Mouse (Mus musculus) heart, embryonic 13.5 days (tissue): ENCODE results near the gene Cpne4. TPM values are rescaled to one million over a fixed set of nuclear protein-coding genes. Genes with fewer than 3 reads are reported as not detected.

Experiments used
- ATAC-seq: fragments of 200-750 bp; cut with Nextera tagmentation; 2 replicates; pipeline ENCODE4 v1.8.0; 2017; ENCODE audit warnings: moderate TSS enrichment; ENCODE audit not compliant: insufficient number of reproducible peaks, low FRiP score, low TSS enrichment; ENCODE audit errors: extremely low read depth
- H3K27ac ChIP-seq: fragments of 300-500 bp; sonication (generic); replicated peaks from 2 replicates; pipeline ENCODE4 v1.5.1; 2015; ENCODE audit warnings: moderate library complexity, mild to moderate bottlenecking, inconsistent platforms
- H3K27me3 ChIP-seq: fragments of 300-500 bp; sonication (generic); replicated peaks from 2 replicates; pipeline ENCODE4 v1.6.1; 2015; ENCODE audit warnings: mild to moderate bottlenecking, inconsistent platforms
- H3K36me3 ChIP-seq: fragments of 300-500 bp; sonication (generic); 2 replicates; pipeline ENCODE4 v1.6.1; 2015; ENCODE audit warnings: mild to moderate bottlenecking, inconsistent platforms
- H3K4me1 ChIP-seq: fragments of 300-500 bp; sonication (generic); 2 replicates; pipeline ENCODE4 v1.6.1; 2015; ENCODE audit warnings: inconsistent platforms
- H3K4me2 ChIP-seq: fragments of 300-500 bp; sonication (generic); 2 replicates; pipeline ENCODE4 v1.6.1; 2015; ENCODE audit warnings: inconsistent platforms, mild to moderate bottlenecking, moderate library complexity
- H3K4me3 ChIP-seq: fragments of 300-500 bp; sonication (generic); 2 replicates; pipeline ENCODE4 v1.5.1; 2015; ENCODE audit warnings: moderate library complexity, mild to moderate bottlenecking, inconsistent platforms
- H3K9ac ChIP-seq: fragments of 300-500 bp; sonication (generic); 2 replicates; pipeline ENCODE4 v1.6.1; 2015; ENCODE audit warnings: inconsistent platforms, mild to moderate bottlenecking, moderate library complexity
- H3K9me3 ChIP-seq: fragments of 300-500 bp; sonication (generic); 2 replicates; pipeline ENCODE4 v1.6.1; 2016; ENCODE audit warnings: inconsistent platforms
- WGBS: fragments of 180-500 bp; shearing (Covaris S2); methylation state at CpG from one replicate; pipeline ENCODE4 v1.1.7; 2015; ENCODE audit warnings: mixed read lengths; 5-methylcytosine and 5-hydroxymethylcytosine counted together
- polyA plus RNA-seq: library from polyadenylated mRNA; unstranded; fragments of >200 nt; fragmentation: Nextera tagmentation; extraction: Ambion mirVana; gene quantifications from 2 replicates; pipeline ENCODE4 v1.2.1, GENCODE M21; 2015

The Cpne4 gene
- polyA plus RNA-seq = 0.27 TPM in 1 of 2 replicates, not detected in the other

DNA sequence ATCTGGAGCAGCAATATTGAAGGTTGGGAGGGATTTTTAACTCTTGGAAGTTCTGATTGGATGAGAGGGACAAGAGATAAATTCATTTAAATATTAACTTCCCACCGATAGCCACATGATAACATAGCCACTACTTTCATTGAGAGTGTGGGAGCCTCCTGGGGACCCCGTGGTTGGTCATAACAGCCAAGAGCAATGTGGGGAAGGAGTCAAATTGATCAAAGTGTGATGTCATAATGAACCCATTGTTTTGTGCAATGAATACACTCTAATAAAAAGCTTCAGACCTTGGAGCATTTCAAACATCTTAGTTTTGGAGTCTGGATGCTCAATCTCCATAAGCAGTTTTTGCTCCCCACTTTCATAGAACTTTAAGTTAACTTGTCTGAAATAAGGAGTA lies at the start of gene Cpne4:
TSS of gene Cpne4 (plus strand) at position 301 of the 400 bp plus-strand sequence.
- no peak for ATAC-seq
- no peak within 1 kb of the TSS for H3K27ac ChIP-seq
- H3K27me3 ChIP-seq = no peaks in the 10 kb centered on the region
- H3K4me3 ChIP-seq = no peak within 1 kb of the TSS
- H3K4me2 ChIP-seq = no peak within 1 kb of the TSS
- H3K4me1 ChIP-seq = no peaks in the 10 kb centered on the region
- no peaks in the 10 kb centered on the region for H3K36me3 ChIP-seq
- WGBS = 68% methylated on average over 2 of the region's 2 CpGs
- no peaks in the 10 kb centered on the region for H3K9me3 ChIP-seq
- H3K9ac ChIP-seq = no peak within 1 kb of the TSS

DNA sequence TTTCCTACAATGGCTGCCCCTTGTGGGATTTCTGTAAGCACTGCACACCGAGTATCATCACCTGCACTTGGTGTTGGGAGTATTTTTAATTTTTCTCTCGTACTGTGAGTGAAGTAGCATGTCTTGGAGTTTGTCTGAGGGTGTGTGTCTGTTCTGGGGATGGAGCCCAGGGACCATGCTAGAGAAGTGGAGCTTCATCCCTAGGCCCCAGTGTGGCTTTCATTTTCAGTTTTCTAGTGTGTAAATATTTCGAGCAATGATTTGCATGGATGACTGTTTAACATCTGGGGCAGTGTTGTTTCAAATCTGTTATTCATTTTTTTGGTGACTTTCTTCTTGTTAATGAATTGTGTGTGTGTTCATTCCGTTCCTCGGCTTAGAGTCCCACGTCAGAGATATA lies 31.9 kb upstream of the Cpne4 start:
- no peaks in the 10 kb centered on the region for H3K27me3 ChIP-seq
- H3K4me3 ChIP-seq = no peak overlapping the region
- no peak for ATAC-seq
- H3K4me1 ChIP-seq = no peaks in the 10 kb centered on the region
- H3K4me2 ChIP-seq = no peak overlapping the region
- 69% methylated on average over 6 of the region's 6 CpGs for WGBS
- H3K36me3 ChIP-seq = no peaks in the 10 kb centered on the region
- no peak overlapping the region for H3K9ac ChIP-seq
- no peaks in the 10 kb centered on the region for H3K9me3 ChIP-seq
- H3K27ac ChIP-seq = no peak overlapping the region

DNA sequence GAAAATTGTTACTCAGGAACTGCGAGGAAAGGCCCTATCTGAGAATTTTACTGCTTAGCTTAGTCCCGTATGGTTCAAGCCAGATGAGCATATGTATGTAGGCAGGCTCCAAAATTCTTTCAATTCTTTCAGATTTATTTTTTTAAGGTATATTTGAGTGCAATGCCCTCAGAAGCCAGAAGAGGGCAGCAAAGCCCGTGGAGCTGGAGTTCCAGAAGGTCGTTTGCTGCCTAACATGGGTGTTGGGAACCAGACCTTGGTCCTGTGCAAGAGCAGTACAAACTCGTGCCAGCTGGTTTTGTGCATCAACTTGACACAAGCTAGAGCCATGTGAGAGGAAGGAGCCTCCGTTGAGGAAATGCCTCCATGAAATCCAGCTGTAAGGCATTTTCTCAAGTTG lies 11.6 kb upstream of the Cpne4 start:
- 38% methylated on average over 6 of the region's 6 CpGs for WGBS
- no peak overlapping the region for H3K4me2 ChIP-seq

DNA sequence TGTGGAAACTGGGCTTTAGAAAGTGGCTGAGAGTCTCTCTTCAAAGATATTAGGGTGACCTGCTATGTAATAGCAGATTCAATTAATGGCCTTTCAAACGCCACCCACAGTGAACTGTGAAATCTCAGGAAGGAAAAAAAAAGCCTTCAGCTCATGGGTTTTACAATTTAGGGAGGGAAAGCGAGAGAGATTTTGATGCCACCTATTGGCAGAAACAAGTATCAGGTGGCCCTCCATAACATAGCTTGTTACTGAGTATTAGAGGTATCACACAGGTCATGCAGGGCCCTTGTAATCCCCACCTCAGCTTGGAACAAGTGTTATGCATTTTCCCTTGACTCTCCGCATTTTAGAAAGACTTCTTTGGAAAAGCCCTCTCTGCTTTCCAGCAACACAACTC lies 18.7 kb downstream of the Cpne4 start:
- no peaks in the 10 kb centered on the region for H3K4me1 ChIP-seq
- H3K4me2 ChIP-seq = no peak overlapping the region
- H3K9me3 ChIP-seq = no peaks in the 10 kb centered on the region
- ATAC-seq = no peak
- WGBS = 37% methylated on average over 3 of the region's 3 CpGs
- no peak overlapping the region for H3K4me3 ChIP-seq
- no peak overlapping the region for H3K27ac ChIP-seq
- no peak overlapping the region for H3K9ac ChIP-seq
- H3K27me3 ChIP-seq = peaks cover 22% of the 10 kb centered on the region
- H3K36me3 ChIP-seq = no peaks in the 10 kb centered on the region

More for the DNA sequence above, 11.6 kb upstream of the Cpne4 start:
- Histone ChIP-seq H3K9me3 (peaks cover 7% of the 10 kb centered on the region; the same call in 1 of the 2 replicates), H3K4me3 (no peak overlapping the region), H3K9ac (no peak overlapping the region), H3K4me1 (no peaks in the 10 kb centered on the region), H3K27me3 (no peaks in the 10 kb centered on the region), H3K27ac (no peak overlapping the region), H3K36me3 (no peaks in the 10 kb centered on the region)
- ATAC-seq = no peak

DNA sequence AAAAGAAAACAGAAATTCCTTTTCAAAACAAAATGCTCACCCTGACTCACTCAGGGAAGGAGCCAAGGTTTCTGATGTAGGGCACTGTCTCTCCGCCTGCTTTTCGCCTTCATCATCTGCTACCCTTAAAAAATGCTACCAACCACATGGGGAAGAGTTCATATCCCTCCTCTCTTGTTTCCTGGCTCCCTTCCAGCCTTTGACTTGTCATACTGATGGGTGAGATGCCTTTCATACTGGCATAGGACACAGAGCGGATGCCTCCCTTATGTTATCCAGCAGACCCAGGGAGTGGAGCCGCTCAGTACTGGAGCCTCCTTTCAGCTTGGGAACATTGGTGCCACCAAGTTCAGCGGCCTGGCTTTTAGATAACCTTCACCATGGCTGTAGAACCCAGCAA lies 19.4 kb downstream of the Cpne4 start:
- Histone ChIP-seq H3K27me3 (peaks cover 28% of the 10 kb centered on the region), H3K4me1 (no peaks in the 10 kb centered on the region), H3K9me3 (no peaks in the 10 kb centered on the region), H3K27ac (no peak overlapping the region), H3K9ac (no peak overlapping the region), H3K4me3 (no peak overlapping the region), H3K4me2 (no peak overlapping the region), H3K36me3 (no peaks in the 10 kb centered on the region)
- no peak for ATAC-seq
- WGBS = 77% methylated on average over 5 of the region's 5 CpGs

DNA sequence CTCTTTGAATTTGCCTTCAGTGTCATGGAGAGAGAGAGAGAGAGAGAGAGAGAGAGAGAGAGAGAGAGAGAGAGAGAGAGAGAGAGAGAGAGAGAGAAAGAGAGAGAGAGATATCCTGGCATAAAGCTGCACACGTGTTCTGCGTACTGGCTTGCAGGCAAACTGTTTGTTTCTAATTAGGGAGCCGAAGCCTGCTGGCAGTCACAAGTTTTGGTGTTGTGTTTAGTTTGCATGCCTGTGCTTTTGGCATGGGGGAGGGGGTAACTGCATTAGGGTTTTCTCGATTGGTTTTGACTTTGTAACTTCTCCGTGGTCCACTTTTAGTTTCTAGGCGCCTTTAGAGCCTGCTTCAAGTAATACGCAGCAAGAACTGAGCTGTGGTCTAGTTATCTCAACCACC lies 20.0 kb downstream of the Cpne4 start:
- Histone ChIP-seq H3K27ac (no peak overlapping the region), H3K4me2 (no peak overlapping the region), H3K9ac (no peak overlapping the region), H3K4me1 (no peaks in the 10 kb centered on the region), H3K36me3 (no peaks in the 10 kb centered on the region), H3K4me3 (no peak overlapping the region), H3K27me3 (peaks cover 34% of the 10 kb centered on the region), H3K9me3 (no peaks in the 10 kb centered on the region)
- 59% methylated on average over 7 of the region's 7 CpGs for WGBS
- ATAC-seq = no peak

DNA sequence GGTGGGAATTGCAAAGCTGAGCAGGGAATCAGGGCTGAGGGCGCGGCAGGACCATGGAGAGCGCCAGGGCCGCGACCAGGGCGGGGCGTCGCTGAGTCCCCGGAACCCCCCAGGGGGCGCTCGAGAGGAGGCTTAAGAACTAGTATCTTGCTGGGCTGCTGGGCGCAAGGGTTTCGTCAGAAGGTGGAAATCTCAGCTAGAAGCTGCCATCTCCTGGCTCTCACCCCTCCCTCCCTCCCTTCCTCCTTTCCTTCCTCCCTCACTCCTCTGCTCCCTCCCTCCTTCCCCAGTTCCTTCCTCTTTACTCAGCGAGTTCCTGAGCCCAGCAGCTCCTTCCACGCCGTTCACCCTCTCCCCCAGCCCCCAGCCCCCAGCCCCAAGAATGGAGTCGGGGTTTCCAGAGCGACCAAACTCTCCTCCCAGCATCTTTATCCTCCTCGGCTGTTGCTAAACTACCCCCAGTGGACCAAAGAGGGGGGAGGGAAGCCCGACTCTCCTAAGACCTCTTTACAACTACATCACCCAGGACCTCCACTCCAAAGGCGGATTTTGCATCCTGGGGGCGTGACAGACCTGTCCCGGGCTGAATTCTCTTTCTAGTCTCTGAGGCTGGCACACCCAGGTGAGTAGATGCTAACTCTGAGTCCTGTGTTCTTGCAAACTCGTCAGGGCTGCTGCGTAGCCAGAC lies 22.5 kb downstream of the Cpne4 start:
- Histone ChIP-seq H3K4me3 (no peak overlapping the region), H3K9me3 (no peaks in the 10 kb centered on the region), H3K4me2 (no peak overlapping the region), H3K36me3 (no peaks in the 10 kb centered on the region), H3K27me3 (peaks cover 52% of the 10 kb centered on the region), H3K9ac (no peak overlapping the region), H3K27ac (no peak overlapping the region), H3K4me1 (no peaks in the 10 kb centered on the region)
- WGBS = 1% methylated on average over 25 of the region's 25 CpGs
- no peak for ATAC-seq

DNA sequence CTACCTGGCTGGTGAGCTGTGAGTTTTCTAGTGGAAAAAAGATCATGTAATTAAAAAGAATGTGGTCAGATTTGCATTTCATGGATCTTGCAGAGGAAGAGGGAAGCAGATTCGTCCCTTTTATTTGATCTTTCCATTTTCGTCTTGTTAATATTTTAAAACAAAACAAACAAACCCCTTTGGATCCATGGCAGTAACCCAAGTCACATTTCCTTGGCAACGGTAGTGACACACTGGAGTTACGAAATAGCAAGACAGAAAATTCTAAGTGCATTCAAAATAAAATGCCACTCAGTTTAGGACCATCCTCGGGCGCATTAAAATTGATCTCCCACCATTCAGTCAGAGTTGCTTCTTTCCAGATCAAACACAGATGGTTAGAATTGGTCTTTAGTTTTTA lies 25.8 kb downstream of the Cpne4 start:
- Histone ChIP-seq H3K27ac (no peak overlapping the region), H3K36me3 (no peaks in the 10 kb centered on the region), H3K4me1 (no peaks in the 10 kb centered on the region), H3K9me3 (0 out of 2 replicates have a peak, but pooled peaks cover 4% of the 10 kb centered on the region), H3K4me3 (no peak overlapping the region), H3K27me3 (peaks cover 52% of the 10 kb centered on the region), H3K9ac (no peak overlapping the region), H3K4me2 (no peak overlapping the region)
- ATAC-seq = no peak
- 70% methylated on average over 6 of the region's 6 CpGs for WGBS

DNA sequence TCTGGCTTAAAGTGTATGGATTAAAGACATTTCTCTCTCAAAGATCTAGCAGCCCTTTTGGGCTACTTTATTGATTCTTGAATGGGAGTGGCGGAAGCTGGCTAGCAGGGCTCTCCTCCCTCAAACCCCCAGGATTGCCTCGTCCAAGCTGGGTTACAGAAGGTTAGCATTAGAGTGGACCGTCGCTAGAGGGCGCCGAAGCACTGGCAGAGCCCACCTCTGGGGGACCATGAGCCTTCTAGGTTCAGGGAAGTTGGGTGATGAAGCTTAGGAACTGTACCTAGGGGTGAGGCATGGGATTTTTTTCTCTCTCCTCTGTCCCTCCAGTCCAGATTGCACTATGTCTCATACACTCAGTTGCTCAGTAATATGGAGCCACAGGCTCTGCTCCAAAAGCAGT lies 27.4 kb downstream of the Cpne4 start:
- no peak overlapping the region for H3K27ac ChIP-seq
- peaks cover 44% of the 10 kb centered on the region for H3K27me3 ChIP-seq
- no peak for ATAC-seq
- 4% methylated on average over 6 of the region's 6 CpGs for WGBS
- H3K9me3 ChIP-seq = 0 out of 2 replicates have a peak, but pooled peaks cover 4% of the 10 kb centered on the region
- no peaks in the 10 kb centered on the region for H3K4me1 ChIP-seq
- H3K4me2 ChIP-seq = no peak overlapping the region
- no peak overlapping the region for H3K4me3 ChIP-seq
- no peaks in the 10 kb centered on the region for H3K36me3 ChIP-seq
- no peak overlapping the region for H3K9ac ChIP-seq

DNA sequence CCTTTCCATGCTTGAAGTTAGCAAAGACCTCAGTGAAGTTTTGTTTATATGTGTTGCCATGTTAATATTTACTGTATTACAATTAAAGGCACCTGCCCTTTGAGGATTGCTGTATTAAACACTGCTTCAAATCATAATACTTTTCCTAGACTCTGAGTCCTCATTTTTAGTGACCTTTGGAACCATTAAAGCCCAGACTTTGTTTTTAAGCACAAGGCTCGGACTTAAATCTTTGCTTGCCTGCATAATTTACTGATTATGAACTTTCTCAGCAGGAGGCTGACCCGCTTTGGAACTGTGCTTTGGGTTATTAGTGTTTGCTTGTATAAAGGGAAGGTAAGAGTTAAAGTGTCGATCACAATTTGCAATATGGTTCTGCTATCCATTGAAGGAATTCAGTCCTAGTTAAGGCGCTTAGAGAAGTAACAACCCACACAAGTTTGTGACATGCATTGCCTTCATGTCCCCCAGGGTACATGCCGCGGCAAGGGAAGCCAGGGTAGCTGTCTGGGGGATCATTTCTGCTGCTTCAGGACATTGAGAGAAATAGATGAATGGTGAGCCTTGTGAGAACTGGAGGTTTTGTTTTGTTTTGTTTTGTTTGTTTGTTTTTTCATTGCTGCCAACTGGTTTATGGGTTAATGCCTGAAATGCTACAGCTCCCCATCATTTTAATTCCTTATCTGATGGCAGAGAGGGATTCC lies 35.0 kb downstream of the Cpne4 start:
- H3K27me3 ChIP-seq = no peaks in the 10 kb centered on the region
- 0 out of 2 replicates have a peak, but pooled peaks cover 2% of the 10 kb centered on the region for H3K9me3 ChIP-seq
- H3K36me3 ChIP-seq = no peaks in the 10 kb centered on the region
- no peak overlapping the region for H3K4me3 ChIP-seq
- no peak overlapping the region for H3K9ac ChIP-seq
- H3K27ac ChIP-seq = no peak overlapping the region
- no peak for ATAC-seq
- no peaks in the 10 kb centered on the region for H3K4me1 ChIP-seq
- no peak overlapping the region for H3K4me2 ChIP-seq
- WGBS = 58% methylated on average over 6 of the region's 6 CpGs

DNA sequence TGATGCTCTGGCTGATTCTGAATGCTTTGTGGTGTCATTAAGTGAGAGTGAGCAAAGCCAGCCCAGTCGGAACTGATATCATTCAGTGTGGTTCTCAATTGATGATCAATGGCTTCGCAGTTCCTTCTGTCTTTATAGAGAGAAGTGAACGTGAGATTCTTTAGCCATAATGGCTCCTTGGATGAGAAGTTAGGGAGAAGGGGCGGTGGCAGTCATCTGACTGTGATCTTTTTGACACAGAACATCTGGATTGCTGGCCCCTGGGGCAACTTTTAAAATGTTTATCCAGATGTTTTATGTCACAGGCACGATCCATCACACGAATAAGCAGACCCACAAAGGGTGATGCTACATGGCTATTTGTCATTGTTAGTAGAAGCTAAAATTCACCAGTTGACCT lies 35.6 kb downstream of the Cpne4 start:
- Histone ChIP-seq H3K9me3 (no peaks in the 10 kb centered on the region), H3K36me3 (no peaks in the 10 kb centered on the region), H3K4me2 (no peak overlapping the region), H3K27me3 (no peaks in the 10 kb centered on the region), H3K4me3 (no peak overlapping the region), H3K4me1 (no peaks in the 10 kb centered on the region), H3K9ac (no peak overlapping the region), H3K27ac (no peak overlapping the region)
- no peak for ATAC-seq
- 50% methylated on average over 6 of the region's 6 CpGs for WGBS

DNA sequence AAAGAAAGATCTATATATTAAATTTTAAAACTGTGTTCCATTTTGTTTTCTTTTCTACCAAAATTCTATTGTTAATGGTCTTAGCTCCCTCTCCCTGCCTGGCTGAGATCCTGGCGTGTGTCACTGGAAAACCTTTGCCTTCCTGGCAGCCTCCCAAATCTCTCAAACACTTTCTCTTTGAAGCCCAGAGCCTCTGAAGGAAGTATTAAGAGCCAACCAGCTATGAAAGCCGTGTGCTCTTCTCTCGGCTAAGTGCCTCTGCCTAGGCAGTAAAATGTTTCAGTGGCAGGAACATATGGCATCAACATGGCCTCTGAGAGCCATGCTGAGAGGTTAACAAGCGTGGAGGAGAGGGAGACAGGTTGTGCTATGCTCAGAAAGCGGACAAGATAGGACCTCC lies 47.5 kb downstream of the Cpne4 start:
- no peak overlapping the region for H3K27ac ChIP-seq
- H3K4me2 ChIP-seq = no peak overlapping the region
- no peak overlapping the region for H3K4me3 ChIP-seq
- no peak for ATAC-seq
- peaks cover 10% of the 10 kb centered on the region for H3K9me3 ChIP-seq
- no peaks in the 10 kb centered on the region for H3K36me3 ChIP-seq
- no peaks in the 10 kb centered on the region for H3K27me3 ChIP-seq
- peaks cover 12% of the 10 kb centered on the region for H3K4me1 ChIP-seq
- 34% methylated on average over 5 of the region's 5 CpGs for WGBS
- H3K9ac ChIP-seq = no peak overlapping the region
